Mouse (Mus musculus) stomach, postnatal 0 days (tissue): Measurements from ENCODE around the gene Rbms1.

Source experiments
- CTCF ChIP-seq: IDR thresholded peaks from 2 replicates; pipeline ENCODE4 v1.5.1; 2016; ENCODE audit warnings: antibody characterized with exemption, low read depth, mild to moderate bottlenecking, moderate library complexity
- EP300 ChIP-seq: optimal IDR thresholded peaks from 2 replicates; pipeline ENCODE3; 2016; ENCODE audit warnings: antibody characterized with exemption

DNA sequence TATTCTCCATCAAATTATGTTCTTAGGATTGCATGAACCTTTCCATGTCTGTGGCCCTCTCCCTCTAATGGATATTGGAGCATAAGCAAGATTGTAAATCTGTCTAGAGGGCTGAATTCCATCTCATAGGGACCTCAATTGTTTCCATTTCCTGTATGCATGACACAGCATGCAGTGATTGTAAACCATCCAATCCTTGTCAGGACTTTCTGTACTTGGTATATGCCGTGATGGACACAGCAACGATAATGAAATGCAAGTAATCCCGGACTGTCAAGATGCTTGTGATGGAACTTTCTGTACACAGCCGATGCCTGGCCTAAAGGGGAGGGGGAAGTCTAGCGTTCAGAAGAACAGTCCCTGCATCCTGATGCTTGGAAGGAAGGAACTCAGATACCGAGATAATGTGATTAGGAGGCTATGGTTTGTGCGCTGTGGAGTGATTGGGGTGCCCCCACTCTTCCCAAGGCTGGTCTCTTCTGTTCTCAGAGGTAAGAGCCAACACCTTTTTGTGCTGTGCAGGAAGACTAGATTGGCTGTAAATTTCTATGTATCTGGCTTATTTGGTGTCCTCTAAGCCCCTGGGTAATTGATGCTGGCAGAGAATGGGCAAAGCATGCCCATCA, 9.3 kb upstream of the Rbms1 start:
- TF ChIP-seq CTCF (no peak), EP300 (no peak)
